Mouse (Mus musculus): ENCODE measurements around the gene Apeh. TPM values are rescaled to one million over a fixed set of nuclear protein-coding genes. Genes with fewer than 3 reads are reported as not detected.
A peak's percentile ranks its signal among the peaks of the same experiment; 100 is the strongest.

The Apeh gene
- total and polyA plus RNA-seq, 3 experiments: 69.0 to 76.1 TPM; not detected in 1

DNA sequence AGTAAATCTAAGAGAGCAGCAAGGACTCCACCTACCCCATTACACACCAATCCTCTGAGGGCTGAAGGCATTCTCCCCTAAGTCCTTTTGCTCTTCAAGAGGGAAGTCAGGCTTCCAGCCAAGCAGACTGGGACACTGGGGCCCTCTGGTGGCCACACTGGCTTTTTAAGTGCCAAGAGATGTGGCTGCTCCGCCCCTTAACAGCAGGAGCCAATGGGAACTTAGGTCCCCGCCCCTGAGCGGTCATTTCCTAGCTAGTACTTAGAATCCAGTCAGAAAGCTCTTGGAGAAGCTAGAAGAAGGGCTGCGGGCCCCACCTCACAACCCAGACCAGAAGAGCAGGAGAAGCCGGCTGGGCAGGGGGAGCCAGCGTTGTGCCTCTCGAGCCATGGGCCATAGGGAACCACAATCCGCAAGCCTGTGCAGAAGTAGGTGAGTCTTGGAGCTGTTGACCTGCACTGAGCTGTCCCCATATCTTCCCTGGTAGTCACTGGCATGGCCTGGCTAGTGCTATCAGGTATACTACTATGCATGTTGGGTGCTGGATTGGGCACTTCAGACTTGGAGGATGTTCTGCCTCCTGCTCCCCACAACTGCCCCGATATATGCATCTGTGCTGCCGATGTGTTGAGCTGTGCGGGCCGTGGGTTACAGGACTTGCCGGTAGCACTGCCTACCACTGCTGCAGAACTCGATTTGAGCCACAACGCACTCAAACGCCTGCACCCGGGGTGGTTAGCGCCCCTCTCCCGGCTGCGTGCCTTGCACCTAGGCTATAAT lies 41.3 kb downstream of the Apeh start, which contains the start of gene Amigo3:
Gene Amigo3, plus strand, starts transcription at position 275 of the 780 bp plus-strand sequence.
- H3K36me3 ChIP-seq (ENCODE audit: control insufficient read depth in 1 of 2, insufficient read depth in 2 of 2, low read length in 2 of 2): no peaks in the 10 kb centered on the region; a peak in 1 of 4 replicates
- H3K9ac ChIP-seq (ENCODE audit: control insufficient read depth, low read depth, low read length, poor library complexity, severe bottlenecking): no peak within 1 kb of the TSS
- H3K27me3 ChIP-seq (ENCODE audit: control insufficient read depth in 1 of 2, insufficient read depth in 2 of 2, low read length in 2 of 2): no peaks in the 10 kb centered on the region
- no peak within 1 kb of the TSS for H3K27ac ChIP-seq (ENCODE audit: control insufficient read depth, low read depth, low read length)
- DNase-seq (ENCODE audit: low read depth, low spot score): peak; percentile 97
- peaks cover 10% of the 10 kb centered on the region for H3K79me2 ChIP-seq (ENCODE audit: control insufficient read depth, insufficient read depth, low read length, poor library complexity)
- peaks cover 0 to 8% of the 10 kb centered on the region in 2 experiments; a peak in 3 of 4 replicates for H3K4me1 ChIP-seq (ENCODE audit: control insufficient read depth in 1 of 2, insufficient read depth in 2 of 2, low read length in 2 of 2)
- H3K9me3 ChIP-seq (replicated peaks; ENCODE audit: insufficient read depth, low read length): no peaks in the 10 kb centered on the region
- H3K4me3 ChIP-seq (ENCODE audit: control insufficient read depth in 1 of 2, insufficient read depth in 1 of 2, low read depth in 2 of 2, low read length in 2 of 2): no peak within 1 kb of the TSS
- TF ChIP-seq GATA1 (IDR thresholded peaks at IDR 0.05; ENCODE audit: low read depth, low read length) (no peak), TAL1 (IDR thresholded peaks at IDR 0.05; ENCODE audit: low read length) (no peak), USF1 (IDR thresholded peaks at IDR 0.05; ENCODE audit: low read depth, low read length) (no peak), RCOR1 (IDR thresholded peaks at IDR 0.05; ENCODE audit: low read depth, low read length) (no peak), USF2 (IDR thresholded peaks at IDR 0.05; ENCODE audit: borderline replicate concordance in 1 of 2, insufficient read depth in 1 of 2, low read depth in 1 of 2, low read length in 2 of 2) (no peak), TBP (IDR thresholded peaks at IDR 0.05; ENCODE audit: low read depth, low read length) (peak; percentile 96), MEF2A (IDR thresholded peaks at IDR 0.05; ENCODE audit: extremely low read depth, insufficient replicate concordance, low read depth, low read length, poor library complexity, severe bottlenecking) (no peak), SIN3A (IDR thresholded peaks at IDR 0.05; ENCODE audit: low read length) (peak; percentile 85), NELFE (IDR thresholded peaks at IDR 0.05; ENCODE audit: low read depth, low read length) (no peak), HCFC1 (IDR thresholded peaks at IDR 0.05; ENCODE audit: low read depth, low read length) (peak; percentile 49; the same call in 1 of the 2 replicates), UBTF (IDR thresholded peaks at IDR 0.05; ENCODE audit: borderline replicate concordance, insufficient read depth, low read depth, low read length) (no peak), ZMIZ1 (IDR thresholded peaks at IDR 0.05; ENCODE audit: low read depth, low read length) (no peak), E2F4 (IDR thresholded peaks at IDR 0.05; ENCODE audit: borderline replicate concordance, low read depth, low read length) (no peak), MAZ (IDR thresholded peaks at IDR 0.05; ENCODE audit: low read depth, low read length) (no peak), MAFK (IDR thresholded peaks at IDR 0.05; ENCODE audit: borderline replicate concordance, low read depth, low read length) (no peak), MYC (IDR thresholded peaks at IDR 0.05; ENCODE audit: low read depth, low read length) (no peak), ZKSCAN1 (IDR thresholded peaks at IDR 0.05; ENCODE audit: low read depth, low read length) (no peak), POLR2AphosphoS5 (IDR thresholded peaks at IDR 0.05; ENCODE audit: borderline replicate concordance, low read depth, low read length) (peak; percentile 23; the same call in 1 of the 2 replicates), MAX (IDR thresholded peaks at IDR 0.05; ENCODE audit: low read length) (no peak), SMC3 (IDR thresholded peaks at IDR 0.05; ENCODE audit: low read depth, low read length) (peak; percentile 95), NRF1 (IDR thresholded peaks at IDR 0.05; ENCODE audit: insufficient read depth, low read depth, low read length, poor library complexity, severe bottlenecking) (no peak), CTCF (IDR thresholded peaks at IDR 0.05 in 2 of 3, conservative IDR thresholded peaks at IDR 0.05 in 1 of 3; ENCODE audit: control insufficient read depth in 1 of 3, insufficient read depth in 1 of 3, low read depth in 2 of 3, low read length in 3 of 3, poor library complexity in 1 of 3, severe bottlenecking in 1 of 3) (peak; percentile 82 to 97 (median 89)), ZC3H11A (IDR thresholded peaks at IDR 0.05; ENCODE audit: low read depth, low read length) (peak; percentile 86), POLR2A (IDR thresholded peaks at IDR 0.05; ENCODE audit: control insufficient read depth in 1 of 2, insufficient read depth in 1 of 2, low read depth in 1 of 2, low read length in 2 of 2, poor library complexity in 1 of 2) (peak; percentile 25 to 49; a peak in 2 of 4 replicates), POLR2AphosphoS2 (IDR thresholded peaks at IDR 0.05; ENCODE audit: low read length) (peak; percentile 72; the same call in 1 of the 2 replicates), TCF12 (IDR thresholded peaks at IDR 0.05; ENCODE audit: low read depth, low read length) (no peak), ZNF384 (IDR thresholded peaks at IDR 0.05; ENCODE audit: low read depth, low read length) (no peak), CHD2 (IDR thresholded peaks at IDR 0.05; ENCODE audit: low read length) (no peak), KAT2A (conservative IDR thresholded peaks at IDR 0.05; ENCODE audit: low read depth, low read length) (no peak), JUND (IDR thresholded peaks at IDR 0.05; ENCODE audit: low read depth, low read length) (no peak), ELF1 (IDR thresholded peaks at IDR 0.05; ENCODE audit: low read depth, low read length) (peak; percentile 61; the same call in 1 of the 2 replicates), MXI1 (IDR thresholded peaks at IDR 0.05; ENCODE audit: low read depth, low read length) (no peak), EP300 (IDR thresholded peaks at IDR 0.05; ENCODE audit: low read depth in 1 of 2, low read length in 2 of 2) (no peak), ETS1 (IDR thresholded peaks at IDR 0.05; ENCODE audit: low read depth, low read length) (0 out of 2 replicates have a peak, but pooled peaks have one; percentile 13), BHLHE40 (IDR thresholded peaks at IDR 0.05; ENCODE audit: borderline replicate concordance, low read depth, low read length) (no peak), RAD21 (IDR thresholded peaks at IDR 0.05; ENCODE audit: low read depth, low read length) (peak; percentile 86)
